Mouse (Mus musculus) ES-Bruce4 (cell line): ENCODE results near the gene Scamp3. TPM values are rescaled to one million over a fixed set of nuclear protein-coding genes. Genes with fewer than 3 reads are reported as not detected.

Experiments
- H3K27ac ChIP-seq: 2 replicates; pipeline ENCODE4 v1.5.1; 2012; ENCODE audit warnings: low read length, inconsistent platforms; ENCODE audit not compliant: insufficient read depth
- H3K27me3 ChIP-seq: 2 replicates; pipeline ENCODE4 v1.6.1; 2012; ENCODE audit warnings: mild to moderate bottlenecking, low read length, inconsistent platforms; ENCODE audit not compliant: control insufficient read depth, poor library complexity, insufficient read depth, severe bottlenecking
- H3K36me3 ChIP-seq: 2 replicates; pipeline ENCODE4 v1.6.1; 2012; ENCODE audit warnings: inconsistent platforms, mild to moderate bottlenecking, low read length, moderate library complexity; ENCODE audit not compliant: control insufficient read depth, poor library complexity, insufficient read depth, severe bottlenecking
- H3K4me1 ChIP-seq: one replicate; pipeline ENCODE4 v1.8.1; 2011; ENCODE audit warnings: low read length; ENCODE audit not compliant: control insufficient read depth, insufficient read depth
- H3K4me3 ChIP-seq: 2 replicates; pipeline ENCODE4 v1.5.1; 2011; ENCODE audit warnings: low read depth, mild to moderate bottlenecking, low read length
- H3K9ac ChIP-seq: 2 replicates; pipeline ENCODE4 v1.6.1; 2012; ENCODE audit warnings: low read depth, mild to moderate bottlenecking, inconsistent platforms; ENCODE audit not compliant: poor library complexity, severe bottlenecking
- H3K9me3 ChIP-seq: replicated peaks from 2 replicates; pipeline ENCODE4 v1.6.1; 2012; ENCODE audit warnings: mild to moderate bottlenecking, low read length, inconsistent platforms; ENCODE audit not compliant: control insufficient read depth, poor library complexity, insufficient read depth, severe bottlenecking
- CTCF ChIP-seq: IDR thresholded peaks from one replicate; pipeline ENCODE4 v1.8.1; 2011; ENCODE audit warnings: low read depth, low read length
- EP300 ChIP-seq: IDR thresholded peaks from 2 replicates; pipeline ENCODE4 v1.6.1; 2011; ENCODE audit warnings: low read depth, low read length; ENCODE audit not compliant: insufficient read depth
- POLR2A ChIP-seq: IDR thresholded peaks from one replicate; pipeline ENCODE4 v1.8.1; 2011; ENCODE audit warnings: low read length; ENCODE audit not compliant: insufficient read depth
- polyA plus RNA-seq: library from polyadenylated mRNA; stranded (reverse); fragments of >200 nt; gene quantifications from 2 replicates; pipeline ENCODE4 v1.2.4, GENCODE M21; 2011; ENCODE audit warnings: low read depth; ENCODE audit not compliant: missing spikeins, insufficient read depth, insufficient read length

The Scamp3 gene
- 74.8 and 75.7 TPM in 2 replicates for polyA plus RNA-seq

DNA sequence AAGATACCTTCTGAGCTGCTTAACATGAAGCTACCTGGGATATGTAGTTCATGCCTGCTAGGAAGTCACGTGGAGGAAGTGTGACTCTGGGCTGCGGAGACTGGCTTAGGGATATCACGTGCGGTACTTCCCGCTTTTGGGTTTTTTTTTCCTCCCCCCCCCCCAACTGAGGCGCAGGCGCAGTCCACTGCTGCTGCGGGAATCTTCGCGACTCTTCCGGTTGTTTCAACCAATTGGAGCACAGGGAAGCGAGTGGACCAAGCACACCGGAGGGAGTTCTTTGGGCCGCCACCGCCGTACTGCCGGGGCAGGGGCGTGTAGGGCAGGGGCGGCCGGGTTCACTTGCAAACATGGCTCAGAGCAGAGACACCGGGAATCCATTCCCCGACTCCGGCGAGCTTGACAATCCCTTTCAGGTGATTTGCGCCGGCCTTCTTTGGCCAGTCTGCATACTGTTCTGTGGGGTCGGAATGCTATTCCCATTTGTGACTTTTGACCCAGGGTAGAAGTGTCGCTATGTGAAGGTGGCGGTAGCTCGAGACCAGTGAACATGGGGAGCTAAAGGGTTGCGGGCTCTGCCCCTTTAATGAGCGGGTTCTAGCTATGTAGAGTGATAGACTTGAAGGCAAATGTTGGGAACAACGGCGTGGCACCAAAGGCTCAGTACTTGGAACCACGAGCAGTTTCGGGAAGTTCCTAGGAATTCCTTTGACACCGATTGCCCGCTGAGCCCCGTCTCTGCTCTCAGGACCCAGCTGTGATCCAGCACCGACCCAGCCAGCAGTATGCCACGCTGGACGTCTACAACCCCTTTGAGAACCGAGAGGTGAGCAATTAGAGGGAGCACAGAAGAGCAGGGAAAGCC, at the start of gene Scamp3:
TSS of gene Scamp3 (plus strand) at position 232 of the 865 bp plus-strand sequence.
- TF ChIP-seq CTCF (no peak), POLR2A (no peak), EP300 (no peak)
- H3K27ac ChIP-seq = peak within 1 kb of the TSS; percentile 34; the same call in 1 of the 2 replicates
- H3K9ac ChIP-seq = peak within 1 kb of the TSS; percentile 85

DNA sequence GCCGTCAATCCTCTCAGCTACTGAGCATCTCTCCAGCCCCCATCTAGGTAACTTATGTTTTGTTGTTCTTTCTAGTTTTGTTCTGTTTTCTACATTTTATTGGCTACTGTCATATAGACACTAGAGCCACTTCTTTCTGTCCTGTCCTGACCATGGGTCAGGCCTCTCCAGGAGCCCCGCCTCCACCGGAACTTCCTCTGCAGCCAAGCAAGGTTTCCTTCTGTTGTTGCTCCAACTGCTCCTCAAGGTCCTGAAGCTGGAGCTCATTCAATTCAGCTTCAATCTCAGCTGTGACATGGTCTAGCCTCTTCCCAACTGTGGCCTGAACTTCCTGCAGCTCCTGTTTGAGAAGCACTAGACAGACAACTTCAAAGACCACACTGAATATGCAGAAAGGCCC, 47.4 kb upstream of the Scamp3 start:
- Histone ChIP-seq H3K36me3 (no peaks in the 10 kb centered on the region), H3K27ac (no peak overlapping the region), H3K4me3 (no peak overlapping the region), H3K27me3 (no peaks in the 10 kb centered on the region), H3K9me3 (no peaks in the 10 kb centered on the region), H3K9ac (no peak overlapping the region), H3K4me1 (no peaks in the 10 kb centered on the region)
- no peak for TF ChIP-seq EP300
- no peak for TF ChIP-seq CTCF
- no peak for TF ChIP-seq POLR2A

More for the DNA sequence above, at the start of gene Scamp3:
- H3K4me3 ChIP-seq = peak within 1 kb of the TSS; percentile 94
- peaks cover 1% of the 10 kb centered on the region for H3K4me1 ChIP-seq
- no peaks in the 10 kb centered on the region for H3K27me3 ChIP-seq
- peaks cover 45% of the 10 kb centered on the region for H3K36me3 ChIP-seq
- no peaks in the 10 kb centered on the region for H3K9me3 ChIP-seq

DNA sequence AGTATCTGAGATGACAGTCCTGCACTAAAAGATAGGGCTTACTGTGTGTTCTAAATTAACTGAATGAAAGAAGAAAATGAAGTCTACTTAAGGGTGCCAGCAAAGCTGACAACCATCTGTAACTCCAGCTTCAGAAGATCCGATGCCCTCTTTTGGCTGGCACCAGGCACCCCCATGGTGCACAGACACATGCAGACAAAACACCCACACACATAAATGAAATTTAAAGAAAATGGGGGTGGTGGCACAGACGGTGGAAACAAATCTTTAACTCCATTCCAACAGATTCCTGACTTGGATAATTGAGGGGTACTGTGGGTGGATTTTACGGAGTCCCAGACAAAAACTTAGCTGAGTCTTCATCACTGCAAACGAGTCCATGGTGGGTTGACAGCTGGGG, 45.5 kb upstream of the Scamp3 start:
- Histone ChIP-seq H3K9ac (no peak overlapping the region), H3K27ac (no peak overlapping the region)
- TF ChIP-seq POLR2A (no peak), CTCF (no peak), EP300 (no peak)

DNA sequence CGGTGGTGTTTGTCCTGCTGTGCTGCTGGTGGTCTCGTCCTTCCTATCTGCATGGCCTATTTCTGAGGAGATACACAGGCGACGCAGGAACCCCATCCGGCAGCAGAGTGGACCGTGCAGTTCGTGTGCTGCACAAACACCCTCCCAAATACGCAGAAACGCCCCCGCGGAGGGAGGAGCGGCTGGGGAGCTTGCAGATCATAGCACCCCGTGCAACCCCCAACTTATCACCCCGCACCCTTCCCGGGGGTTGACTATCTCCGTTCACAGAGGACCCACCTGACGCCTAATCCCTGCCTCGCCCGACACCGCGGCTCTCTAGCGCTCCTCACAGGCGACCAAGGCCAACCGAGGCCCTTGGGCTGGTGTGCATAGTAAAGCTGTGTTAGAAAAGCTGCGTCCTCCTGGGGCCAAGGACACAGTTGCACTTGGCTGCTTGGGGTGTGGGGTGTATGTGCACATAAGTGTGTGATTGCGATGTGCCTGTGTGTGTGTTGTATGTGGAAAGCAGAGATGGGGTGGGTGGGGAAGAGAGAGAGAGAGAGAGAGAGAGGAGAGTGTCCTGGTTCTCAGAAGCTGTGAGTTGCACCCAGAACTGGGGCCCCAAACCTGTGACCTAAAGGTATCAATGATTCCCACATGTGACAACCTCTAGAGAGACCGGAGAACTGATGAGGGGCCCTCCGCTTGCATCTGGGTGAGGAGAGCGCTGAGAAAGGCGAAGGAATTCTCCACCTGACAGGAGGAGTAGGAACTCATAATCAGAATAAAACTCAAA, 44.8 kb upstream of the Scamp3 start:
- H3K4me3 ChIP-seq = peak overlapping the region; percentile 20; the same call in 1 of the 2 replicates
- H3K9ac ChIP-seq = no peak overlapping the region
- no peaks in the 10 kb centered on the region for H3K4me1 ChIP-seq
- no peak overlapping the region for H3K27ac ChIP-seq
- no peaks in the 10 kb centered on the region for H3K9me3 ChIP-seq
- no peak for TF ChIP-seq POLR2A
- peak; percentile 42 for TF ChIP-seq CTCF
- H3K27me3 ChIP-seq = no peaks in the 10 kb centered on the region
- no peaks in the 10 kb centered on the region for H3K36me3 ChIP-seq

More for the DNA sequence above, 45.5 kb upstream of the Scamp3 start:
- Histone ChIP-seq H3K36me3 (no peaks in the 10 kb centered on the region), H3K9me3 (no peaks in the 10 kb centered on the region), H3K27me3 (no peaks in the 10 kb centered on the region), H3K4me1 (no peaks in the 10 kb centered on the region), H3K4me3 (no peak overlapping the region)

DNA sequence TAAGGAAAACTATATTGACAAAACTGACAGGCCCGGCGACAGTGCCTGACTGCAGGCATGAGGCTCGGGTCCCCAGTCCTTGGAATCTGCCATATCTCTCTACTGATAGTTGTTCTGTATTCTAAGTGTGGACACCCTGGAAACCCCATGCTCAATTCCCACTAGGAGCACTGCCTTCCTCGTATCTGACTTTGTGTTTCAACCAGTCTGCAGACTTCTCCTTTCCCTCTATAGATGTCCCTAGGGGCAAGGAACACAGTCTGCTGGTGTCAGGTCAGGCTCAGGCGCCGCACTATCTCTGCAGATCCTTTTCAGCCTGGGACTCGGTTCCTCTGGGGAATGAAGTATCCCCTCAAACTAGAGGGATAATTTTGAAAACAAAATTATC, 44.2 kb upstream of the Scamp3 start:
- TF ChIP-seq EP300 = no peak
- TF ChIP-seq CTCF = no peak
- TF ChIP-seq POLR2A = no peak
- no peaks in the 10 kb centered on the region for H3K4me1 ChIP-seq
- no peaks in the 10 kb centered on the region for H3K36me3 ChIP-seq
- H3K4me3 ChIP-seq = no peak overlapping the region
- H3K27ac ChIP-seq = no peak overlapping the region
- no peaks in the 10 kb centered on the region for H3K27me3 ChIP-seq
- H3K9ac ChIP-seq = no peak overlapping the region
- H3K9me3 ChIP-seq = no peaks in the 10 kb centered on the region

DNA sequence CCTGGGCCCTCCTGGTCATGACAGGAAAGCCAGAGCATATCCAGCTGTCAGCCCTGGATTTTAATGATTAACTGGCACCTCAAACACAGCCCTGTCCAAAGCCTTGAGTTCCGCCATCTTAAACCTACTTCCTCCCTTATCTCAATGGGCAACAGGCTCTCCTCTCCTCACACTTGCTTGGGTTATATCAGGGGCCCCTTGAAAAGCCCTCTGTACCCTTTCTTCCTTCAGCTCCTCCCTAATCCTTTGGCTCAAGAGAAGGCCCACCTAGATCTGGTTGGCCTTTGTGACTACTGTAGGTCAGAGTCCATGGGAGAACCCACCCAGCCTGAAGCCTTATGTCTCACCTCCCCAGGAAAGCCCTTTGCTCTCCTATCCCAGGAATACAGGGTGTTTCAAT, 43.5 kb upstream of the Scamp3 start:
- TF ChIP-seq EP300 (no peak), POLR2A (no peak), CTCF (no peak)
- Histone ChIP-seq H3K9me3 (no peaks in the 10 kb centered on the region), H3K4me3 (no peak overlapping the region), H3K27me3 (no peaks in the 10 kb centered on the region), H3K27ac (no peak overlapping the region), H3K9ac (no peak overlapping the region), H3K36me3 (no peaks in the 10 kb centered on the region), H3K4me1 (no peaks in the 10 kb centered on the region)
